Mouse (Mus musculus): ENCODE results near the gene Oxct2a.

DNA sequence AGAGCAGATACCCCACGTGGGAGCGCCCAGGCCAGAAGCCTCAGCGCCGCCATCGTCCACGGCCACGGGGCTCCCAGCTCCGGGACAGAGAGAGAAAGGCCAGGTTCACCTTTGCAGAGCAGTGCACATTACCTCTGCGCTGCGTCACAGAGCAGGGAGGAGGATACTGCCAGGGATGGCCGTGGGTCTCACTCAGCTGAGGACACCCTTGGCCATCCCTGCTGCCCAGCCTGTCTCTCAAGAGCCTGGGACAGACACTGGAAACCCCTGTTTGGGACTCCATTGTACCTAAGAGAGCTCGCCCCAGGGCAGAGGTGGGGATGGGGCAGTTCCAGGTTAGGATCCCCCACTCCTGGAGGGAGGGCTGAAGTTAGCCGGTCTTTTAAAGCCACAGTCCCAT lies at the start of gene Oxct2a:
- TF ChIP-seq CTCF (IDR thresholded peaks at IDR 0.05; ENCODE audit: borderline replicate concordance, insufficient read depth, low read depth, low read length) = no peak
- no peak for TF ChIP-seq POLR2A (IDR thresholded peaks at IDR 0.05; ENCODE audit: borderline replicate concordance, insufficient read depth, low read length)

Data from cerebellum, adult 2 months (tissue).